Mouse (Mus musculus) lung, adult 2 months (tissue): Measurements from ENCODE around the gene Dnah3.

Experiments
- CTCF ChIP-seq: fragments of 200-500 bp; IDR thresholded peaks from 2 replicates; pipeline ENCODE4 v1.5.1; 2011; ENCODE audit warnings: mild to moderate bottlenecking, low read length, control low read depth; ENCODE audit not compliant: insufficient read depth
- POLR2A ChIP-seq: fragments of 200-500 bp; IDR thresholded peaks from 2 replicates; pipeline ENCODE4 v1.6.1; 2011; ENCODE audit warnings: low read depth, mild to moderate bottlenecking, control low read depth, low read length, borderline replicate concordance; ENCODE audit errors: extremely low read depth

GRCm38 (mm10) chr7:119887887-119888286, 207.2 kb downstream of the Dnah3 start:
- TF ChIP-seq CTCF (no peak), POLR2A (no peak)
